Mouse (Mus musculus) megakaryocyte, embryonic 14.5 days (primary cell): ENCODE measurements around the gene Zfp398.

ENCODE experiments used
- FLI1 ChIP-seq: IDR thresholded peaks from 2 replicates; pipeline ENCODE4 v1.6.1; 2012; ENCODE audit warnings: low read length, inconsistent platforms, mixed read lengths
- GATA1 ChIP-seq: IDR thresholded peaks from 3 replicates; pipeline ENCODE4 v1.6.1; 2012; ENCODE audit warnings: mixed read lengths, low read length, inconsistent platforms, borderline replicate concordance

DNA sequence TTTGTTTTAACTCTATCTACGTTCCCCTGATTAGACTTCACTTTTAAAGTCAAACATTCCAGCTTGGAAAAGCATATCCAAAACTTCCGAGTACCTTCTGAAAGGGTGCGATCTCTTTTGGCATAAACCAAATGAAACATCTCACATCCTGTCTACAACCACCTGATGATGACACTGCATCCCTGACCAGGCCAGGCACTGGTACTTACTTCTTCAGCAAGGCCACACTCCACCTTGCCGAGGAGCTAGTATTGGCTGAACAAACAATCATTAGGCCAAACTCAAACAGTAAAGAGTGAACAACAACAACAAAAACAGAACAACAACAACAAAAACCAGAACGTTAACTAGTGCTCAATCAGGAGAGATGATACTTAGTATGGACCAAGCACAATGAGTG, 24.1 kb upstream of the Zfp398 start:
- TF ChIP-seq FLI1 (no peak), GATA1 (no peak)
